Mouse (Mus musculus) ovary, postnatal 36 days (tissue): ENCODE measurements around the gene Vcl.

ENCODE experiments used
- DNase-seq: peaks from one replicate; pipeline ENCODE4 v3.0.0; 2022; ENCODE audit warnings: low spot score, mixed read lengths

The Vcl gene

DNA sequence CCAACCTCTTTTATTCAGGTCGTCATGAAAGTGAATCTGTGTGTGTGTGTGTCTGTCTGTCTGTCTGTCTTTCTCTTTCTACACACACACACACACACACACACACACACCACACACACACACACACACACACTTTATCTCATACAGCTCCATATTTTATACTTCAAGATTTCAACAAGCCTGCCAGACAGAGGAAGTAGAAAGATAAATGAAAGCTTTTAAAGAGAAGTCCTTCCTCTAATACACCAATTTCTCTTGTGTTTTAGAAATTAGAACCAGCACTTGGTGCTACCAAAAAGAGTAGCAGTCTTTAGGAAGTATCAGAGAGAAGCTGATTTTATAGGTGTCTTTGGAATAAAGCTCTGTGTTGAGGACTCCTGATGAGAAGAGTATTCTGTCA is 9.7 kb downstream of the Vcl start:
- no peak for DNase-seq

DNA sequence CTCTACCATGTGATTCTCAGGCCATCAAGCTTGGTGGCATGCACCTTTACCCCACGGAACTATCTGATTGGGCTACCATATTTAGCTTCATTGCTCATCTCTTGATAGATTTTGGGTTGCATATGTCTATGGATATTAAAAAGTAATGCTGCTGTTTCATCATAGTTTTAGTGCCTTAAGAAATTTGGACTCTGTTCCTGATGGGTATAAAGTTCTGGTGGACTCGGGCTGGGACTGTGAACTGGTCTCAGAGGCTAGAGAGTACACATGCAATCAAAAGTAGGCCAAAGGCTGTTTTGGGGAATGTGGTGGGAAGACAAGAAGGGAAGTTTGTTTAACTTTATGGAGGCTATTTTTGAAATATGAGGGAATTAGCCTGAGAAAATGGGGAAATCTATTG is 16.1 kb downstream of the Vcl start:
- no peak for DNase-seq

DNA sequence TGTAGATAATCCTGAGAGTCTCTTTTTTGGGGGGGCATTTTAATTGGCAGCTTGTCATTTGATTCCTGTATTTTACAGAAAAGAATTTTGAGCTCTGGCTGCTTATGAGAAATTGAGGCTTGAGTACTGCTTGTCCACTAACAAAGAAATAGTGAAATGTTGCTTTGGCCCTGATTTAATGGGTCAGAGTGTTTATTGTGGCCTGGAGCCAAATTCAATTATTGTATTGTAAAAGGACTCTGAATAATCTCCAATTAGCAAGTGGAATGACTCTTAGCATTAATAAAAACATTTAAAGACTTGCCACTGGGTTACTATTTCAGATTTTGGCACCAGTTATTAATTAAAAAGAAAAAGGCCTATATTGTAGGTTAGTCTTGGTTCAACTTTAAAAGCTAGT is 26.8 kb downstream of the Vcl start:
- no peak for DNase-seq

DNA sequence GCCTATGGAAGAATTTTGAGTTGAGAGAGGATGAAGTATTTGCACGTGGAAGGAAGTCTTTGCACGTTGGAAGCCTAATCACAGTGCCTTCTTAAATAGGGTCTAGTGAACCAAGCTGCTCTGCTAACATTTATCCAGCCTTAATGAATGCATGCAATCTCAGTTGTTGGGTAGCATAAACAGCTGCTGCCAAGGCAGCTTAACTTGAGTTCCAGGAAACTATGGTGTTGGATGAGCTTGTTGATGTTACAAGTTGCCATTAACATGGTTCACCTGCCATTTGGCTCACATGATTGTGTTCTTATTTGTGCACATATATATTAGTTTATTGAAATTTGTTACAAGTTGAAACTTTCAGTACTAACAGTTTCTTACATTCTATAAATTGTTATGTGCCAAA is 29.8 kb downstream of the Vcl start:
- DNase-seq, result no peak

DNA sequence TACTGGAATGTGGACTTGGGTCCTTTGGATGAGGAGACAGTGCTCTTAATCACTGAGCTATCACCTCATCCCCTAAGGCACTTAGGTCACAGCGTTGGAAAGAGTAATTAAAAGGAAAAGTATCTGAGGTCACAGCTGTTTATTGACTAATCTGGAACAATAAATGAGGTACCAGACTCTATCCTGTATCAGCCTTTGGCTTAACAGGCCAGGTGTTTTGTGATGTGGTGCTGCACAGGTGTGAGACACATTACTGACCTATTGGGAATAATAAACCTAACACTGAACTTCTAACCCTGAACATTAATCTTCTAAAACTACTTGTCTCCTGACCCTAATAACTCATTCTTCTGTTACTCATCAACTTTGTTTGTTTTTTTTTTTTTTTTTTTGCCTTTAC is 33.3 kb downstream of the Vcl start:
- no peak for DNase-seq

DNA sequence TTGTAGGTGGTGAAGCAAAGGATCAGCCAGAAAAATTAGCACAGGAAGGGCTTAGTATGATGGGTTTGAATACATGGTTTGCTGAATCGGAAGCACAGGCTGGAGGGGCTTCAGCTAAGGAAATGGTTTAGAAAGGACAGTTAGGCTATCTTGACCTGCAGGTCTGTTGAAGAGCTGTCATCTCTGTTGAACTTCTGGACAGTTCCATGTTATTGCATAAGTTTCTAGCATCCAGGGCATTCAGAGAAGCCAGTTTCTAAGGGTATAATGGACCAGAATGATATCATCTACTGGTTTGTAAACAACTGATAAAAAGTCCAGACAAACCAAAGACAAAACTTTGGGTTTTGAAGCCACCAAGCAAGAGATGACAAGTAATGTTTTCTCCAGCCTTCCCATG is 33.7 kb downstream of the Vcl start:
- no peak for DNase-seq

DNA sequence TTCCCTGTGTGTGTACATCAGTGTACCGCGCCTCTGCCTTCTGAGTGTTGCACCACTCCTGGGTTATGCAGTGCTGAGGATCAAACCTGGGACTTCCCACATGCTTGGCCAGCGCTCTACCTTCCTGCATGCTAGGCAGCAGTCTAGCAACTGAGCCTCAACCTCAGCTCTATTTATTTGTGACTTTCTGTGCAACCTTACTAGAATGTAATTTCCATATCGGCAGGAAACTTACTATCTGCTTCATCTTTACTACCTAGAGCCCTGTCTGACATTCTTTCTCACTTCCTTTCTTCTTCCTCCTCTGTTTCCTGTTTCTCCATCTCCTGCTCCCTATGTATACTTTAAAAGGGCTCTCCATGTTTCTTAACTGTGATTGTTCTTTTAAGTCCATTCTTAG is 34.7 kb downstream of the Vcl start:
- no peak for DNase-seq

DNA sequence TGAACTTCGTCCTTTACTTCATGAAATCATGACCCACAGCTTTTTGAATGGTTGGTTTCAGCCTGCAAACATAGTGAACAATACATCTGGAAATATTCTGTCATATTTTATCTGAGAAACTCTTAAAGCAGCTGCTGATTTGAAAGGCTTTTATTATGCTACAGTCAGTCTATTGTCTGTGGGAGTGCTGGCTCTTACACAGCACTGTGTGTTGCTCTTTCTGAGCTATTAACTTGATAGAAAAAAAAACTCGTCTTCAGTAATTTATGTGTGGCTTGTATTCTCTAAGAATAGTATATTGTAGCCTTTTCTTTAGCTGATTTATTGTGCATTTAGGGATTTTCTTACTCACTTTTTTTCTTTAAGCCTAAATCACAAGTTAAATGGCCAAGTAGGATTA is 35.1 kb downstream of the Vcl start:
- DNase-seq, result no peak

DNA sequence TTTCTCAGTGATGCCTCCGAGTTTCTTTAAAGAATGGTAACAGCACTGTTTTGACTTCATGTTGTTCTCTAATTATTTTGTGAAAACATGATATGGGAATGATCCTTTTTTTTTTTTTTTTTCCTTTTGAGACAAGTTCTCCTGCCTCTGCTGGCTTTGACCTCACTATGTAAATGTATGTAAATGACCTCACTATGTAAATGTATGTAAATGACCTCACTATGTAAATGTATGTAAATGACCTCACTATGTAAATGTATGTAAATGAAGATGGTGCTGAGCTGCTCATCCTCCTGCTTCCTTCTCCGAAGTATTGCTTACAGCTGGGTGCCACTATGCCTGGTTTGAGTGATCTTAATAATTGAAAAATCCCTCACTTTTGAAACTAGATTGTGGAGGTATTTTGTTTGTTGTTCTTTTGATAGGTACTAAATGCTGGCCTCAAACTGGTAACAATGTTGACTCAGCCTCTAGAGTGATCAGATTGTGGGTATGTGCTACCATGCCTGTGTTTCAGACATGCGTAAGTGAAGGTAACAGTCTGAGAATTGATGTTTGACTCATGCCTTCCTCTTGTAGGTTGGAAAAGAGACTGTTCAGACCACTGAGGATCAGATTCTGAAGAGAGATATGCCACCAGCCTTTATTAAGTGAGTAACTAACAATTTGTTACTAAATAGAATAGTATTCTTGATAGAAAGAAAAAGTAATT is 37.9 kb downstream of the Vcl start:
- DNase-seq, result no peak

DNA sequence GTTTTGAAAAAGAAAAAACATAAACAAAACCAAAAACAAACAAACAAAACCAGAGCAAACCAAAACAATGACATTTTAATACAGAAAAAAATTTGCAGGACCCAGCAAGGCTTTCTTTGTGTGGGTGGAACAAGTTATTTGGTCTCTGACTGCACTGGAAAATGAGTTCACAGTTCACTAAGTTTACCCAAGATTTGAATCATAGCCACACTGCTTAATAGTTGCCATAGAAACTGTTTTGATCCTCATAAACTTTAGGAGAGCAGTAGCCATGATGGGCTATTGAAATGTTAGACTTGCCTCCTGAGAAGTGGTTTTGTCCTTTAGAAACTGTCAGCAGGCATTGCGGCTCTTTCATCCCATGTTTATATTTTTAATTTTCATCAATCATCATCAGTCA is 39.9 kb downstream of the Vcl start:
- DNase-seq, result no peak

DNA sequence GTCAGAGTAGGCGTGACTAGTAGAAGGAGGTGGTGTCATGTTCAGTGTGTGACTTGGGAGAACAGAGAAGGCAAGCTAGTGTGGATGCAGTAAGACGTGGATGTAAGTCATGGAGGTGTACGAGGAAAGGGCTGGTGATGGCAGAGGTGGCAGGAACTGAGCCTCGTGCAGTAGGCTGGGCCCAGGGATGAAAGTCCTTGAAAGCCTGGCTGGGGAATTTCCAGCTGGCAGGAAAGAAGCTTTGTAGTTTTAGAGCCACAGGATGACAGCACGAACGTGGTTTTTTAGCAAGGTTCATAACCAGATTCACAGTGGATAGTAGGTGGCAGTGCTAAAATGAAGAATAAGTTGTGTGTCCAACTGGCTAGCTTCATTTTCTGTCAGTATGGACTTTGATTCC is 41.2 kb downstream of the Vcl start:
- no peak for DNase-seq

DNA sequence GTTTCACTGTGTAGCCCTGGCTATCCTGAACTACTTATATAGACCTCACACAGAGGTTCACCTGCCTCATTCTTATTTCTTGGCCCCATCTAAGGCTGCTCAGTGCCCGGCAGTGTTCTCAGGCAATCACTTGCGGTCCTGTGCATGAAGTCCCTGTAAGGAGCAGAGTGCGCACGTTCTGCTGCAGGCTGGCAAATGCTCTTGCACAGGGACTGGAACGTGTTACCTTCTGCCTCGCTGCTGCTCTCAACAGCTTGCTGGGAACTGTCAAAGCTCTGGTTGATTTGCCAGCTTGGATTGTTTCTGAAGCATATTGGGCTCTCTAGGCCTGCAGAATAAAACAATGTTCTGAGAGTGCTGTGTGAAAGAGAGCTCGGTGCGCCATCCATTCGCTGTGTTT is 41.7 kb downstream of the Vcl start:
- DNase-seq, result no peak

DNA sequence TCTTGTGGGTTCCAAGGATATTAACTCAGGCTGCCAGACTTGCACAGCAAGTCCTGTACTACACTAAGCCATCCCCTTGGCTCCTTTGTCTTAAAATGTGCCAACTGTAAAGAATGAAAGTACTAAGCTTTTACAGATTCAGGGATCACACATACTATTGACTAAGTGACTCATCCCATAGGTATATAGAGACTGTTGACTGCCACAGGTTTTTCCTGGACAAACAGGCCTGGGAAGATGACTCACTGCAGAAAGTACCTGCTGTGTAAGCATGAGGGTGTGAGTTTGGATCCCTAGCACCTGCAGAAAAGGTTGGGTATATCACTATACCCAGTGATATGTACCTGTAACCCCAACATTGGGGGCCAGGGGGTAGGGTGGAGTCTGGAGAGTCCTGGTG is 44.6 kb downstream of the Vcl start:
- DNase-seq, result no peak

DNA sequence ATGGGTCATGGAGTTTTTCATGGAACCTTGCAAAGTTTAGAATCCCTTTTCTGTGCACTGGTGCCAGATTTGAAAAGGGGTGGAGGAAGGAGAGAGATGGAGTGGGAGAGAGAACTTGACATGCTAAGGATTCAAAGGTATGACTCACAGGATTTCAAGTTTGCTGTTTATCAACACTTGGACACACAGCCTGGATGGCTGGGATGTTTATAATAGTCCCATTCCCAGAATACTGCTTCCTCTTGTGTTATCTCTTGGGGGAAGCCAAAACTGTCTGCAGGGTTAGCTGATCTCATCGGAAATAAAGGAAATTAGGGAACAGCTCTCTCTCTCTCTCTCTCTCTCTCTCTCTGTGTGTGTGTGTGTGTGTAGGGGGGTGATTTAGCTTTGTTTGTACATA is 47.5 kb downstream of the Vcl start:
- DNase-seq, result no peak

DNA sequence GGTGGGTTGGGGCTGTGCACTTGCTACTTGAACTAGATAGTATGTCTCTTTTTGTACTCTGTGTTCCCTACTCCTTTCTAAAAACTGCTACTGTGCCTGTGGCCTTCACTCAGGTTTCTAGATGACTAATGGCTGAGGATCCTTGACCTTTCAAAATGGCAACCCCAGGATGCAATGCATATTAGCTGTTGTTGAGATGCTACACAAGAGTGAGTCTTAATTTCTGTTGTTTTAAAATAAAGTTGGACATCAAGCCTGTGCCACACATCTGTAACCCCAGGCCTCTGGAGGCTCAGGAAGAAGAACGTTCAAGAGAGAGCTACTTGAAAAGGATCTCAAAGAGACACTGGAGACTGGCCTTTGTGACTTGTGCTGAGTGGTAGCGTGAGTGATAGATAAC is 48.5 kb downstream of the Vcl start:
- no peak for DNase-seq

DNA sequence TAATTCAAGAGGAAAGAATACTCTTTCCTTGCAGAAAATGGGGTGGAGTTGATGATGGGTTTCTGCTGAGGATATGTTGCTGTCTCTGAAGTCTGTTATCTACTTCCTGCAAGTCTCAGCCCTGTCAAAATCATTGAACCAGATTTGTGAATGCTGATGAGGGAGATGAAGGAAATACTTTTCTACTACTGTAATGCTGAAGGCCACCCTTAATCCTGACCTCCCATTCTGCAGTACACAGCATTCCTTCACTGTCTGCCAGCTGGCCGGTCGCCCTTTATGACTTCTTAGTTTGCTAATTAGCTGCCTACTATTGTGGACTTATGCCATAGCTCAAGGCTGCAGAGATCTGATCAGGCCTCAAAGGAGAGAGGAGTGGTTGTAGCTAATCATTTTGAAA is 54.6 kb downstream of the Vcl start:
- DNase-seq, result peak; percentile 61

DNA sequence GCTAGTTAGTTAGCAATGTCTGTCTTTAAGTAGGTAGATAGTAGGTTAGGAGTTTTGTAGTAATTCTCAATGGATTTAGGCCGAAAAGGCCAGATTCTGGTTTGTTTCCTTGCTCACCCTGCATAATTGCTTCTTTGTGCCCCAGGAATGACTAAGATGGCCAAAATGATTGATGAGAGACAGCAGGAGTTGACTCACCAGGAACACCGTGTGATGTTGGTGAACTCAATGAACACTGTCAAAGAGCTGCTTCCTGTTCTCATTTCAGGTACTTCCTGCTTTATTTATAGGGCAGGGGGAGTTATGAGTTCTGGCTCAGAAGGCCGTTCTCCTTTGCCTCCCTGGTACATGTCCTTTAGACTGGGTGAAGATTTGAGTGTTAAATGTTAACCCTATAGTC is 56.3 kb downstream of the Vcl start:
- DNase-seq, result no peak

DNA sequence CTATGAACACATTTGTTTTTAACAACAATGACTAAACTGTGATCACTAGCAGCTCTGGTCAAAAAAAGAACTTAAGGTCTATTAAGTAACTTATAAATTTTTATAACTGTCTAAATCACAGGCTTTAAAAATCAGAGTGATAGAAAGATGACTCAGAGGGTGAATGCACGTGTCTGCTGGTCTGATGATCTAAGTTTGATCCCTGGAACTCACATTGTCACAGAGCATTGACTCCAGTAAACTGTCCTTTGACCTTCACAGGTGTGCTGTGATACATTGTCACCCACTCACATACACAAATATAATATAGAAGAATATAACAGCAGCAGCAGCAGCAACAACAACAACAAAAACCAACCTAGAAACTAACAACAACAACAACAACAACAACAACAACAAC is 62.3 kb downstream of the Vcl start:
- DNase-seq, result no peak

DNA sequence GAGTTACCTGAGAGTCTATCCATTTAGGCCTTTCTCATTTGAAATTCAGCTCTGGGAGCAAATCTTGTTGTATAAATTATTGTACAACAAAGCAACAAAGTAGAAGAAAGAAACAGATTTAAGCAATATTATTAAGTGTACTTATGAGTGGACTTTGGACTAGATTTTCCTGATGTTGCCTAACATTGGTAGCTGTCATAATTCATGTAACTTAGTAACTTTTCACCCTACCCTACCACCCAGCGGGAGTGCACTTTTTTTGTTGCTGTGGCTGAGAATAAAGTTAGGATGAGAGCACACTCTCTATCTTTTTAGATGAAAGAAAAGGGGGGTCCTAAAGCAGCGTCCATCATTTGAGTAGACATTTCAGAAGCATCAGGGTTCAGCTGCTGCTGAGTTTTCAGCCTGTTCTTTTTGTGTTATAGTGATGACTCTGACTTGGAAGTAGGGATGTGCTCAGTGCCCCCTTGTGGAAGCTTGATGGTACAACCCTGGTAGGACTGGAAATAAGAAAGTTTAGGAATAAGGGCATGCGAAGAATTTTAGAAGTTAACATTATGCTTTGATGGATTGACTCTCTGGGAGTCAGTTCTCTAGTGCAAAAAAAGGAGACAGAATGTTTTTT is 64.0 kb downstream of the Vcl start:
- DNase-seq, result peak; percentile 16

DNA sequence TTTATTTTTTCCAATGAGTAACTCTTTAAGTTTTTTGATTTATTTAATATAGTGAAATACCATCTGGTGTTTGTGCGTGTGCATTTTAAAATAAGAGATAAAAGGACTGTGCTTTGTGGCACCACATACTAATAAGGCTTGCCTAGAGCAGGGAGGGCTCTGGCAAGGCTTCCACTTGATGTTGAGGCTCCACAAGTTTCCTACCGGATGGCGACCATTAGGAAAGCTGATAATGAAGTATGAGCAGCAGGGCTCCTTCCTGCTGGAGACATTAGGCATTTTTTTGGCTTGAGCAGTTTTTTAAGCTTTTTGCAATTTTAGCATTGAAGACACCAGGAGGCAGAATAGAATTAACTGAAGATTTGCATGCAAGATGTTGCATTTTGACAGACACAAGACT is 65.3 kb downstream of the Vcl start:
- DNase-seq, result no peak

DNA sequence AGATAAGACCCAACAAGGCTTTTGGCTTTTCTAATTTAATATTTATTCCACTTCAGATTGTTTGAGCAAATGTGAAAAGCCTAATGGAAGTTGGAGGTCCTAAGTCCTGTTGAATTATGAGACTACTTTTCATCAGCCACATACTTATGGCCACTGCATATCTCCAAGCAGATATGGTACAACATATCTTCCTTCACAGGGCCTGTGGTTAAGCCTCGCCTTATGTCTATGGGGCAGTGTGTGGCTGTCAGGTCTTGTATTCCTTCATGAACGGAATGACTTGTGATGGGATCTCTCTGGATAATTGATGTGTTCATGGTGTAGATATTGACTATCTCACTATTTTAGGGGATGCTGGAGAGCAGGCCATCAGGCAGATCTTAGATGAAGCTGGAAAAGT is 66.3 kb downstream of the Vcl start:
- no peak for DNase-seq

DNA sequence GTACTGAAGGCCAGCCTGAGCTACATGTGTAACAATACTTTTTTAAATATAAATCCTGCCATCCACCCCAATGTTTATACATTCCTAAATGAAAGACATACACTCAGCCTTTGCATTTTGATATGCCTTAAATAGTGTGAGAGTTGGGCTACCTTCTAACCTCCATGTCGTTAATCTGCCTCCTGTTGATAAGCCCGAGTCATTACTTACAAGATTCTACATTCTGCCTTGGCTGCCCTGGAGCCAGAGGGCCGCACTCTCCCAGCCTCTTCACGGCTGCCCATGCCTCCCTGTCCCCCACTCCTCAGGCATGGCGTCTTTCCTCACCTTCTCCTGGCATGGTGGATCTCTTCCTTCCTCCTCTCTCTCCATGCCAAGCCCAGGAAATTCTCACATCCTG is 67.2 kb downstream of the Vcl start:
- no peak for DNase-seq

DNA sequence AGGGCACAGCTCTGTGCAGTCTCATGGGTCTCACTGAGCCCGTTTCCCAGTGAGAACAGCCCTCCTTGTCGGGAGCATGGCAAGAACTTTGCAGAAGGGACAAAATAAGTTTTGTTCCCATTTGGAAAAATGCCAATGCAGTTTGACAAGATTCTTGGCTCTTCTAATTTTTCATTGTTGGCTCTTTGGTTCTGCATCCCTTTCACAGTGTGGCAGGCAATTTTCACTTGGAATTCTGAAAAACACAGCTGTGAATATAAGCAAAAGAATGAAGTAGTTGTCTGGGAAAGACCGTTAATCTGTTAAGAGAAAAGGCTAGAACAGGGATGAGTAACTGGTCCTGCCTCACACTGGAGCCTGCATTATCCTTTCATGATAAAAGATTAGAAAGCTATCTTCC is 68.3 kb downstream of the Vcl start:
- DNase-seq, result no peak

DNA sequence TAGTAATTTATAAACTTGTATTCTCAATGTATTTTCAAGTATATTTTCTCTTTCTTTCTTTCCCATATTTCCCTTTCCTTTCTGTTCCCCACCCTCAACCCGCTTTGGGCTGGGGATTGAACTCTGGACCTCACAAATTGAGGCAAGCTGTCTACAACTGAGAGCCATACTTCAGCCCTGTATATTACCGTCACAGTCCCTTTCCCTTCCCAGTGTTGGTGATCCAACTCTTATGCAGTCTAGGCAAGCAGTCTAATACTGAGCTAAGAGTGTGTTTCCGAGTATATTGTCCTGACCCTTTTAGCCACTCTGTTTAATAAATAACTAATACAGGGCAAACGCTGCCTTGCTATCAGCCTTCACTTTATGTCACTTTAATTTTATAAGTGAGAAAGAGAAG is 70.4 kb downstream of the Vcl start:
- DNase-seq, result no peak
